Mouse (Mus musculus) neural tube, embryonic 14.5 days (tissue): Measurements from ENCODE around the gene Mpzl2. TPM values are rescaled to one million over a fixed set of nuclear protein-coding genes. Genes with fewer than 3 reads are reported as not detected.
"Not testable (repeated sequence)": the region's sequence is repeated elsewhere in the genome, so short reads cannot be mapped to it uniquely, and the experiment has no call there.

Experiments
- ATAC-seq: fragments of 200-750 bp; cut with Nextera tagmentation; 2 replicates; pipeline ENCODE4 v1.8.0; 2017; ENCODE audit warnings: low read depth, mild to moderate bottlenecking, moderate TSS enrichment, moderate library complexity
- H3K27ac ChIP-seq: fragments of 300-500 bp; sonication (generic); 2 replicates; pipeline ENCODE4 v1.5.1; 2014; ENCODE audit warnings: low read depth, mild to moderate bottlenecking, control low read depth, low read length, moderate library complexity, mixed read lengths
- H3K27me3 ChIP-seq: fragments of 300-500 bp; sonication (generic); 2 replicates; pipeline ENCODE4 v1.6.1; 2014; ENCODE audit warnings: low read length; ENCODE audit not compliant: control insufficient read depth, insufficient read depth
- H3K36me3 ChIP-seq: fragments of 300-500 bp; sonication (generic); 2 replicates; pipeline ENCODE4 v1.6.1; 2014; ENCODE audit warnings: low read length, mixed read lengths; ENCODE audit not compliant: control insufficient read depth, insufficient read depth
- H3K4me1 ChIP-seq: fragments of 300-500 bp; sonication (generic); 2 replicates; pipeline ENCODE4 v1.6.1; 2014; ENCODE audit warnings: low read length; ENCODE audit not compliant: control insufficient read depth, insufficient read depth
- H3K4me2 ChIP-seq: fragments of 300-500 bp; sonication (generic); 2 replicates; pipeline ENCODE4 v1.6.1; 2014; ENCODE audit warnings: mild to moderate bottlenecking, low read depth, low read length, control low read depth
- H3K4me3 ChIP-seq: fragments of 300-500 bp; sonication (generic); 2 replicates; pipeline ENCODE4 v1.5.1; 2014; ENCODE audit warnings: low read depth, low read length, control low read depth, mixed read lengths
- H3K9ac ChIP-seq: fragments of 300-500 bp; sonication (generic); replicated peaks from 2 replicates; pipeline ENCODE4 v1.6.1; 2014; ENCODE audit warnings: low read depth, mild to moderate bottlenecking, control low read depth, low read length, mixed read lengths
- H3K9me3 ChIP-seq: fragments of 300-500 bp; sonication (generic); 2 replicates; pipeline ENCODE4 v1.6.1; 2016; ENCODE audit warnings: low read length; ENCODE audit not compliant: control insufficient read depth
- WGBS: fragments of 180-500 bp; shearing (Covaris S2); extraction: QIAGEN DNeasy Blood & Tissue Kit; methylation state at CpG from one replicate; pipeline ENCODE4 v1.1.7; 2014; 5-methylcytosine and 5-hydroxymethylcytosine counted together
- polyA plus RNA-seq: library from polyadenylated mRNA; unstranded; fragments of >200 nt; fragmentation: Nextera tagmentation; extraction: Ambion mirVana; gene quantifications from 2 replicates; pipeline ENCODE4 v1.2.1, GENCODE M21; 2014

Gene Mpzl2
- polyA plus RNA-seq, 1 experiment from 2014 or later, result not detected

GRCm38 (mm10) chr9:45023638-45024037 is 16.0 kb upstream of the Mpzl2 start:
- Histone ChIP-seq H3K4me3 (no peak overlapping the region), H3K27ac (no peak overlapping the region), H3K9me3 (no peaks in the 10 kb centered on the region), H3K4me2 (no peak overlapping the region), H3K27me3 (no peaks in the 10 kb centered on the region), H3K9ac (no peak overlapping the region), H3K36me3 (no peaks in the 10 kb centered on the region), H3K4me1 (no peaks in the 10 kb centered on the region)
- WGBS, result 50% methylated on average over 3 of the region's 3 CpGs
- ATAC-seq, result no peak

- H3K36me3 ChIP-seq, result no peaks in the 10 kb centered on the region
- ATAC-seq, result no peak
- WGBS, result 74% methylated on average over 2 of the region's 2 CpGs
Measured at GRCm38 (mm10) chr9:45024187-45024586, 15.4 kb upstream of the Mpzl2 start.

GRCm38 (mm10) chr9:45027376-45027775 is 12.2 kb upstream of the Mpzl2 start:
- Histone ChIP-seq H3K4me3 (no peak overlapping the region), H3K4me1 (no peaks in the 10 kb centered on the region), H3K4me2 (no peak overlapping the region), H3K27me3 (no peaks in the 10 kb centered on the region), H3K9me3 (no peaks in the 10 kb centered on the region), H3K27ac (no peak overlapping the region), H3K9ac (no peak overlapping the region), H3K36me3 (no peaks in the 10 kb centered on the region)
- no peak for ATAC-seq
- WGBS, result 83% methylated on average over 8 of the region's 8 CpGs

More at GRCm38 (mm10) chr9:45024187-45024586, 15.4 kb upstream of the Mpzl2 start:
- no peak overlapping the region for H3K27ac ChIP-seq
- H3K9me3 ChIP-seq, result no peaks in the 10 kb centered on the region
- H3K4me1 ChIP-seq, result no peaks in the 10 kb centered on the region
- H3K27me3 ChIP-seq, result no peaks in the 10 kb centered on the region
- no peak overlapping the region for H3K4me2 ChIP-seq
- no peak overlapping the region for H3K4me3 ChIP-seq
- no peak overlapping the region for H3K9ac ChIP-seq

- H3K9me3 ChIP-seq, result no peaks in the 10 kb centered on the region
- no peaks in the 10 kb centered on the region for H3K36me3 ChIP-seq
- no peak for ATAC-seq
- H3K4me1 ChIP-seq, result no peaks in the 10 kb centered on the region
- 84% methylated on average over 6 of the region's 6 CpGs for WGBS
- H3K27me3 ChIP-seq, result no peaks in the 10 kb centered on the region; the same call in 1 of the 2 replicates
- H3K4me2 ChIP-seq, result no peak overlapping the region
- H3K27ac ChIP-seq, result no peak overlapping the region
- H3K9ac ChIP-seq, result no peak overlapping the region
- H3K4me3 ChIP-seq, result no peak overlapping the region
Measured at GRCm38 (mm10) chr9:45030341-45030740, 9.3 kb upstream of the Mpzl2 start.

- Histone ChIP-seq H3K36me3 (no peaks in the 10 kb centered on the region), H3K4me2 (no peak overlapping the region), H3K27ac (no peak overlapping the region), H3K27me3 (no peaks in the 10 kb centered on the region; the same call in 1 of the 2 replicates), H3K4me3 (no peak overlapping the region), H3K9ac (no peak overlapping the region), H3K4me1 (no peaks in the 10 kb centered on the region), H3K9me3 (no peaks in the 10 kb centered on the region)
- ATAC-seq, result no peak
- 69% methylated on average over 2 of the region's 2 CpGs for WGBS
Measured at GRCm38 (mm10) chr9:45032261-45032660, 7.3 kb upstream of the Mpzl2 start.

GRCm38 (mm10) chr9:45034526-45034925 is 5.1 kb upstream of the Mpzl2 start:
- no peak for ATAC-seq
- H3K27me3 ChIP-seq, result peaks cover under 1% of the 10 kb centered on the region; the same call in 1 of the 2 replicates
- H3K9ac ChIP-seq, result no peak overlapping the region
- H3K4me2 ChIP-seq, result no peak overlapping the region
- 82% methylated on average over 3 of the region's 3 CpGs for WGBS
- H3K36me3 ChIP-seq, result no peaks in the 10 kb centered on the region
- H3K9me3 ChIP-seq, result no peaks in the 10 kb centered on the region
- H3K4me1 ChIP-seq, result no peaks in the 10 kb centered on the region
- no peak overlapping the region for H3K27ac ChIP-seq
- H3K4me3 ChIP-seq, result no peak overlapping the region

- H3K4me2 ChIP-seq, H3K9ac ChIP-seq, H3K36me3 ChIP-seq, H3K9me3 ChIP-seq, H3K27ac ChIP-seq, H3K4me3 ChIP-seq, H3K4me1 ChIP-seq, ATAC-seq: not testable (repeated sequence)
- 94% methylated on average over 1 of the region's 1 CpGs for WGBS
- peaks cover 20% of the 10 kb centered on the region for H3K27me3 ChIP-seq
Measured at GRCm38 (mm10) chr9:45037803-45038202, 1.8 kb upstream of the Mpzl2 start.

- no peak for ATAC-seq
- H3K4me1 ChIP-seq, result no peaks in the 10 kb centered on the region
- peaks cover 27% of the 10 kb centered on the region for H3K27me3 ChIP-seq
- H3K27ac ChIP-seq, result no peak overlapping the region
- no peaks in the 10 kb centered on the region for H3K9me3 ChIP-seq
- no peak overlapping the region for H3K4me2 ChIP-seq
- no peaks in the 10 kb centered on the region for H3K36me3 ChIP-seq
- WGBS, result 13% methylated on average over 14 of the region's 14 CpGs
- H3K9ac ChIP-seq, result no peak overlapping the region
- no peak overlapping the region for H3K4me3 ChIP-seq
Measured at GRCm38 (mm10) chr9:45040066-45040845, 657 bp downstream of the Mpzl2 start.

- Histone ChIP-seq H3K27me3 (peaks cover 27% of the 10 kb centered on the region), H3K4me1 (no peaks in the 10 kb centered on the region), H3K36me3 (no peaks in the 10 kb centered on the region), H3K4me3 (no peak overlapping the region), H3K27ac (no peak overlapping the region), H3K9ac (no peak overlapping the region), H3K9me3 (no peaks in the 10 kb centered on the region), H3K4me2 (no peak overlapping the region)
- WGBS, result 40% methylated on average over 17 of the region's 17 CpGs
- ATAC-seq, result no peak
Measured at GRCm38 (mm10) chr9:45041131-45041838, 1.7 kb downstream of the Mpzl2 start.
